31 mouse cellular contexts compared by ENCODE assay signal in genomic region chr12:40202161-40203035, GRCm38 (mm10). TPM values are rescaled to one million over a fixed set of nuclear protein-coding genes. Genes with fewer than 3 reads are reported as not detected.
DNase-seq lines count a peak whose midpoint lies in the region; TF ChIP-seq lines count a peak whose summit lies in the region.
"Had no signal": no experiment of that assay in that cellular context is flagged by ENCODE, and none has a peak within 500 bp of the region (broad histone marks: within the 10 kb centered on the region; RNA-seq: fewer than 3 reads in every experiment).

No protein-coding gene starts in this region.

- H3K9me3 ChIP-seq in heart, embryonic 10.5 days = no peaks in the 10 kb centered on the region
- H3K9me3 ChIP-seq: embryonic facial prominence, embryonic 13.5 days; forebrain, embryonic 10.5 days; forebrain, embryonic 15.5 days; hindbrain, embryonic 10.5 days; hindbrain, embryonic 15.5 days; kidney, embryonic 15.5 days; neural tube, embryonic 12.5 days had no signal

- DNase-seq in heart, adult 11 months = peak; percentile 57
- DNase-seq in heart, embryonic 10.5 days (ENCODE audit: low spot score) = no peak
- peak; percentile 41 for DNase-seq in lung, postnatal 36 days
- no peak for DNase-seq in lung, adult 2 months
- DNase-seq in adrenal gland, postnatal 10 days = peak; percentile 41
- peak; percentile 13 for DNase-seq in induced T-regulatory cell, adult 2 months (ENCODE audit: low read depth)
- DNase-seq in ovary, postnatal 14 days (ENCODE audit: low spot score) = no peak
- DNase-seq: cerebellum, adult 18-20 months; cerebellum, postnatal 10 days; gastrocnemius, adult 2 months; gastrocnemius, postnatal 36 days; heart, postnatal 14 days; kidney, adult 18-20 months; kidney, postnatal 25 days; liver; right cerebral cortex, postnatal 4 days; thymus, adult 2 months; thymus, postnatal 36 days had no signal

- TF ChIP-seq CTCF in lung, adult 2 months (IDR thresholded peaks at IDR 0.05; ENCODE audit: insufficient read depth, low read length) = no peak

- no peak overlapping the region for H3K27ac ChIP-seq in heart, embryonic 10.5 days
- H3K27ac ChIP-seq: embryonic facial prominence, embryonic 13.5 days; forebrain, embryonic 10.5 days; forebrain, embryonic 15.5 days; gastrocnemius, adult 2 months; hindbrain, embryonic 10.5 days; hindbrain, embryonic 15.5 days; kidney, embryonic 15.5 days; macrophage; neural tube, embryonic 12.5 days had no signal

- H3K36me3 ChIP-seq in heart, embryonic 10.5 days = peaks cover 57% of the 10 kb centered on the region

- H3K27me3 ChIP-seq in heart, embryonic 10.5 days (ENCODE audit: insufficient read depth, poor library complexity, severe bottlenecking) = no peaks in the 10 kb centered on the region
- H3K27me3 ChIP-seq: embryonic facial prominence, embryonic 13.5 days; forebrain, embryonic 15.5 days; hindbrain, embryonic 15.5 days; kidney, embryonic 15.5 days; neural tube, embryonic 12.5 days had no signal

- H3K4me3 ChIP-seq in heart, embryonic 10.5 days = no peak overlapping the region
- H3K4me3 ChIP-seq in lung, adult 2 months (replicated peaks; ENCODE audit: extremely low read depth, low read depth, low read length) = no peak overlapping the region
- H3K4me3 ChIP-seq: embryonic facial prominence, embryonic 13.5 days; forebrain, embryonic 10.5 days; forebrain, embryonic 15.5 days; gastrocnemius, adult 2 months; hindbrain, embryonic 10.5 days; hindbrain, embryonic 15.5 days; kidney, embryonic 15.5 days; myocyte; neural tube, embryonic 12.5 days had no signal

- 0 out of 2 replicates have a peak, but pooled peaks cover 5% of the 10 kb centered on the region for H3K4me1 ChIP-seq in heart, embryonic 10.5 days
- H3K4me1 ChIP-seq in lung, adult 2 months (ENCODE audit: control insufficient read depth, insufficient read depth, low read length) = no peaks in the 10 kb centered on the region; the same call in 1 of the 2 replicates
- H3K4me1 ChIP-seq: embryonic facial prominence, embryonic 13.5 days; forebrain, embryonic 10.5 days; forebrain, embryonic 15.5 days; hindbrain, embryonic 10.5 days; hindbrain, embryonic 15.5 days; kidney, embryonic 15.5 days; neural tube, embryonic 12.5 days had no signal

- no peak for TF ChIP-seq POLR2A in lung, adult 2 months (IDR thresholded peaks at IDR 0.05; ENCODE audit: borderline replicate concordance, extremely low read depth, low read depth, low read length)

- WGBS in heart, embryonic 10.5 days = 92% methylated on average over 7 of the region's 7 CpGs
- 76% methylated on average over 7 of the region's 7 CpGs for WGBS in lung, adult 2 months

RNA-seq across cellular contexts. Expression of gene Lsmem1, which starts 3.1 kb away (rescaled TPM):
- 11.5 and 20.7 TPM in 2 replicates for polyA plus RNA-seq in heart, embryonic 10.5 days (2016; fragmentation: Nextera tagmentation; extraction: Ambion mirVana)
- 0.18 and 0.53 TPM in 2 replicates for polyA plus RNA-seq in lung, adult 2 months (2012; rRNA removed)
- total RNA-seq in adrenal gland, postnatal 10 days (2021) = 1 to 10 TPM in 1 of 2 experiments, under 1 TPM in 1; 0.45 to 2.3 TPM
- total RNA-seq: common myeloid progenitor, adult 5-6 weeks; midbrain, postnatal 0 days had no signal
- polyA plus RNA-seq: embryonic facial prominence, embryonic 13.5 days; forebrain, embryonic 10.5 days; forebrain, embryonic 15.5 days; hindbrain, embryonic 10.5 days; intestine, embryonic 14.5 days; limb, embryonic 11.5 days; macrophage; midbrain, postnatal 0 days had no signal

RNA-seq across cellular contexts. Expression of gene Ifrd1, which starts 45.9 kb away (rescaled TPM):
- polyA plus RNA-seq in heart, embryonic 10.5 days (2016; fragmentation: Nextera tagmentation; extraction: Ambion mirVana) = 95.0 and 98.2 TPM in 2 replicates
- 25.9 and 36.2 TPM in 2 replicates for polyA plus RNA-seq in lung, adult 2 months (2012; rRNA removed)
- 100 to 1,000 TPM; 143 to 154 TPM for total RNA-seq in adrenal gland, postnatal 10 days (2021)

Comparison
In these comparisons a context has a peak if more than half of its experiments do, and no peak if none do; other contexts are left out.
1. DNase-seq: peak in heart, adult 11 months (single experiment), lung, postnatal 36 days (single experiment), adrenal gland, postnatal 10 days (single experiment) and induced T-regulatory cell, adult 2 months (single experiment); none in heart, embryonic 10.5 days (single experiment), lung, adult 2 months (single experiment) and ovary, postnatal 14 days (single experiment).